Mouse (Mus musculus) left cerebral cortex, adult 8-10 months (tissue): ENCODE results near the gene Notch2. TPM values are rescaled to one million over a fixed set of nuclear protein-coding genes. Genes with fewer than 3 reads are reported as not detected.

Source experiments
- DNase-seq, 2 experiments: peaks; one replicate each; pipeline ENCODE4 v3.0.0; 2022; ENCODE audit warnings: low spot score in 2 of 2
- total RNA-seq, 4 experiments: library from RNA; stranded (reverse); gene quantifications; 2 replicates each; pipeline ENCODE4 v1.2.4; 2022

The Notch2 gene
- total RNA-seq, 4 experiments from 2014 or later, result 16.3 to 17.9 (median 17.1) TPM

DNA sequence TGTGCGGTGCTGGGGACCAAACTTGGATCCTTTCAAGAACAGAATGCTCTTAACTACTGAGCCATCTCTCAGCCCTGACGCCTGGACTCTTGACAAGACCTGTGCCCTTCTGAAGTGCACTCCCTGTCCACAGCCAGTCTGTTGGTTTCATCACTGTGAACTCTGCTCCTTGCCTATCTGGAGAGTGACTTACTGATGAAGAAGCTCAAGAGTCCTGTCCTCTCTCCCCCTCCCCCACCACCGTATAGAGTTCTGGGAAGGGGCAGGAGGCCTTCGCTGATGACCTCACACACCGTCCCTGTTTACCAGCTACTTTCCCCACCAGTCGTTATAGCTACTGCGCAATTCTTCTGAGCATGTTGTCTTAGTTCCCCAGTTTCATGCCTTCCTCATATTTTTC, 55.8 kb downstream of the Notch2 start:
- DNase-seq, result no peak

DNA sequence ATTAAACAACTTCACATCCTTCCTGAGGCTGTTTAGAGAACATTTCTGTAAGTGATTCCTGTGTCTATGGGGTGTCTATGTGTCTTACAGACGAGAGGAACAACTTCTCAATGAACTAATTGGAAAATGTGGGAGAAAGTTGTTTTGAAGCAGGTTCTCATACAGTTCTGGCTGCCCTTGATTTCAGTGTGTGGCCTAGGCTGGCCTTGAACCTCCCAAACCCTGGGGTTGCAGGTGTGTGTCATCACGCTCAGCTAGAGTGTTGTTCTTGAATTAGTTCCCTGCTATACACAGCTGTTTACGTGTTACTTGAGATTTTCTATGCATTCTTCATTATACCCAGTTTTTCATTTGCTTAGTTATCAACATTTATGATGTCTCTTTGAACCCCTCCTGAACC, 56.5 kb downstream of the Notch2 start:
- no peak for DNase-seq

GRCm38 (mm10) chr3:98072570-98072969, 59.2 kb downstream of the Notch2 start:
- no peak for DNase-seq

GRCm38 (mm10) chr3:98073545-98073944, 60.2 kb downstream of the Notch2 start:
- no peak for DNase-seq

GRCm38 (mm10) chr3:98074622-98075231, 61.4 kb downstream of the Notch2 start:
- DNase-seq, result no peak

GRCm38 (mm10) chr3:98077866-98078265, 64.5 kb downstream of the Notch2 start:
- no peak for DNase-seq

DNA sequence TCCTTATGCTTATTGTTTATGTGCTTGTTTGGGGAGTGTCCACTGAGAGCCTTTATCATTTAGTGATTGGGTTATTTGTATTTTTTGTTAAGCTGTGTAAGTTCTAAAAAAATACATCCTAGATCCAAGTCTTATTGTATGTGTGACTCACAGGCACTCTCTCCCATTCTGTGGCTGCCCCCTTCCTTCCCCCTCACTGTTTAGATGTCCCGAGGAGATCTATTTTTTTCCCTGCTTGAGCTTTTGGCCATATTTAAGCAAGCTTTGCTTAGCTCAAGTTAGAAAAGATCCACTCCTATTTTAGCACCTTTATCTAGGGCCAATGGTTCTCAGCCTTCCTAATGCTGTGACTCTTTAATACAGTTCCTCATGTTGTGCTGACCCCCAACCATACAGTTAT, 65.5 kb downstream of the Notch2 start:
- no peak for DNase-seq

DNA sequence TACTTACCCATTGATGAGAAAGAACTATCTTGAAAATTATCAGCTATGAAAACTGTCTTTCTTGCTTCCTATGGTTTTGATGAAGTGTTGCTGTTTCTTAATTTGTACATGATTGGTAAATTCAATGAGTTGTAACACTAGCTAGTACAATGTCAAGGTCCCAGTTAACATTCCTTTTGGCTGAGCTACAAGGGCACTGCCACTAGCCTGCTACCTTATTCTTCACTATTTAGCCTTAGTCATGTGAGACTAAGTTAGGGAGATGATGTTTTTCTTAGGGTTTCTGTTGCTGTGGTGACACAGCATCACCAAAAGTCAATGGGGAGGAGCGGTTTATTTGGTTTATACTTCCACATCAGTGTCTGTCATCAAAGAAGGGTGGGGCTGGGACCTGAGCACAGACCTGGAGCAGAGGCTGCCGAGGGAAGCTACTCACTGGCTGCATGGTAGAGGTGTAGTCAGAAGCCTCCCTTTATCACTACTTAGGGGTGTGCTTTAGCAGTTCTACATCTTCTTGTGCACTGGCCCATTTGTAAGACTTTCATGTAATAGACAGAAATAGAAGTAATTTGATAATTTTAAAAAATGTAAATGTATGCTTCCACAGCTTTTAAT, 66.4 kb downstream of the Notch2 start:
- DNase-seq, result no peak

- no peak for DNase-seq
Observed at GRCm38 (mm10) chr3:98080630-98081029, 67.3 kb downstream of the Notch2 start.

- no peak for DNase-seq
Observed at GRCm38 (mm10) chr3:98082188-98082587, 68.9 kb downstream of the Notch2 start.

DNA sequence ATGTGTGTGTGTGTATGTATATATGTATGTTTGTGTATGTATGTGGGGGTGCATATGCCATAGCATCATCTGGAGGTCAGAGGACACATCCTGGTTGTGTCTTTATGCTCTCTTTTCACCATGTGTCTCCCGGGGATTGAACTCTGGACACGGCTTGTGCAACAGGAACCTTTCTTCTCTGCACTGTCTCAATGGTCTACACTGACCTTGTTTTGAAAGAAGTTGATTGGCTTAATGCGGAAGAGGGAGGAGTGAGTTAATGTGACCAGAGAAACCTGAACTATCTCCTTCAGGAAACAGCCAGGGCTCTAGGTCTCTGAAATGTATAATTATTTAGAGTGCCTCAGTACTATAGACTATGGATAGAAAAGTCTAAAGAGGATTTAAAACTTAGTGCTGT, 69.6 kb downstream of the Notch2 start:
- no peak for DNase-seq

DNA sequence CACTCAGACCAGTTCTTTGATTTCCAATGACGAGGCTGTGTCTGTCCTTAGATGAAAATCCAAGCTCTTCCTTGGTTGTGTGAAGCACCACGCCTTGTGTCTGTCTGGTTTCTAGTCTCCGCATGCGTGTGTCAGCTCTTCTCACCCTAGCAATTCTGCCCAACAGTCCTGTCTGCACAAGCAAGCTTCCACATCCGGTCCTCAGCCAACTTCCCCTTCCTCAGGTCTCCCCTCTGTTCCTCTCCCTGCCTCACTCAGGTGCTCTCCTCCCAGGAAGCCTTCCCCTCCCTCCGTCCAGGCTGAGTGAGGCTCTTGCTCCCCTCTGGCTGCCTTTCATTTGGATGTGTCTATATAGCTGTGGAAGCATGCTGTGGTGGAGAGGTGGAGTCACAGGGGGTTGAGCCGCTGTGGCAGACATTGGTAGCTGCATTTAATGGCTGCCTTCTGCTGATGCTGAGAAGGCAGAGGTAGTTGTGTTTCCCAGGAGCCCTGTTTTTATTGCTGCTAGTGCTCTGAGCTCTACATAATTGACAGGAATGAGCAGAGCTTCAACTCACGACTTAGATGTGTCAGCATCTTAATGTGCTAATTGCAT, 70.8 kb downstream of the Notch2 start:
- DNase-seq, result no peak

GRCm38 (mm10) chr3:98084870-98085269, 71.5 kb downstream of the Notch2 start:
- no peak for DNase-seq

GRCm38 (mm10) chr3:98085812-98086268, 72.5 kb downstream of the Notch2 start:
- DNase-seq, result no peak

DNA sequence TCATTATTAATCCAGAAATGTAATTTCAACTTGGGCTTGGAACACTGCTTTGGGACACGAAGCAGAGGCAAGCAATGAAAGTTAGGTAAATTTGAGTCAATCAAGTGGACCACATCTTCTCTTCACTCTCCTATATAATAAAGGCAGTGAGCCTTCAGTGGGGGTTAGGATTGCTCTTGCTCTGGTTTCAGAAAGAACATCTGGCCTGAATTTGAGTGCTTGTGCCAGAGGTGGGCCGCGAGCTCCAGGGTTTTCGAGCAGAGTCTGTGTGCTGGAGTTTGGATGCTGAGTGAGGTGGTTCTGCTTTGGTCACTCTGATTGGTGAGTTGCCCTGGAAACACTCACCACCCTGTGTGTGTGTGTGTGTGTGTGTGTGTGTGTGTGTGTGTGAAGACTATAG, 73.1 kb downstream of the Notch2 start:
- DNase-seq, result no peak

DNA sequence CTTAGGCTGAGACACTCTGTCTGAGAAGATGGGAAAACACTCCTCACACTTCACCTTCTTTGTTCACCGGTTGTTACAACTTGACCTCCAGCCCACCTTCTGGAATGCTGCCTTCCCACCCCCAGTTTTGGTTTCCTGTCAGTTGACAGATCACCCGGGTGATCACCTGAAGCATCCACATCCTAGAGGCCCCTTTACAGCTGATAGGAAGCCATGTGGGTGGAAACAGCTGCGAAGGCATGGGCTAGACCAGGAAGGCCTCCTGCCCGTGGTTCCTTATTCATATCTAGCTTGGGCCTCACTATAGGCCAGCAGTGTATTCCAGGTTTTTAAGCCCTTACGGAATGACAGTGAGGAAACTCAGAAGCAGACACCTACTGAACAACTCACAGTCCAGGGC, 73.5 kb downstream of the Notch2 start:
- DNase-seq, result no peak

- DNase-seq, result no peak
Observed at GRCm38 (mm10) chr3:98087551-98087950, 74.2 kb downstream of the Notch2 start.

GRCm38 (mm10) chr3:98089702-98090101, 76.4 kb downstream of the Notch2 start:
- DNase-seq, result no peak

DNA sequence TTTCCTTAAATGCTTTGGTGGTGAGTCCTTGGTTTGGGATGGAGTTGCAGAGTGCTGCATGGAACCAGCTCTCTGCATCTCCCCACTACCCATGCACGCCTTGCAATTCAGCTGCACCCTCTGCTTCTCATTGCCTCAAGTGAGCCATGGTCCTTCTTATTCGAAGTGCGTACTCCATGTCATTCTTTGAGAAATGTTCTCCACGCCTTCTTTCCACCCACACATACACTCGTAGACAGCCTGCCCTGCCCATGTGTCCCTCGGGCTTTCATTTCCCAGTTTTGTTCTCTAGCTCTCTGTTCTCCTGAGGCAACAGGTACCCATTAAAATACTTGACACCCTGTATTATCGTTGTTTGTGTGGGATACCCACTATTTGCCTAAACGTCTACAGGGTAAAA, 76.8 kb downstream of the Notch2 start:
- DNase-seq, result no peak

- DNase-seq, result no peak
Observed at GRCm38 (mm10) chr3:98092680-98093370, 79.5 kb downstream of the Notch2 start.

GRCm38 (mm10) chr3:98093954-98094353, 80.6 kb downstream of the Notch2 start:
- no peak for DNase-seq
